Mouse (Mus musculus): Measurements from ENCODE around the gene Daam1. TPM values are rescaled to one million over a fixed set of nuclear protein-coding genes. Genes with fewer than 3 reads are reported as not detected.

The Daam1 gene
- total RNA-seq, 1 experiment from 2014 or later, result 22.3 TPM

- DNase-seq, result peak; percentile 43
These were observed 33.1 kb downstream of the Daam1 start for GRCm38 (mm10) chr12:71863846-71864543.

GRCm38 (mm10) chr12:71864544-71864897 is 33.6 kb downstream of the Daam1 start:
- no peak for DNase-seq

- no peak for DNase-seq
These were observed 35.1 kb downstream of the Daam1 start for GRCm38 (mm10) chr12:71865937-71866336.

GRCm38 (mm10) chr12:71867345-71868240 is 36.7 kb downstream of the Daam1 start:
- DNase-seq, result no peak

- no peak for DNase-seq
These were observed 39.8 kb downstream of the Daam1 start for GRCm38 (mm10) chr12:71870644-71871043.

GRCm38 (mm10) chr12:71872330-71872729 is 41.5 kb downstream of the Daam1 start:
- DNase-seq, result no peak

GRCm38 (mm10) chr12:71874561-71874960 is 43.7 kb downstream of the Daam1 start:
- DNase-seq, result no peak

- no peak for DNase-seq
These were observed 44.1 kb downstream of the Daam1 start for GRCm38 (mm10) chr12:71874984-71875383.

GRCm38 (mm10) chr12:71875761-71876489 is 45.0 kb downstream of the Daam1 start:
- DNase-seq, result no peak

- DNase-seq, result no peak
These were observed 50.1 kb downstream of the Daam1 start for GRCm38 (mm10) chr12:71880987-71881386.

GRCm38 (mm10) chr12:71881477-71881876 is 50.6 kb downstream of the Daam1 start:
- DNase-seq, result no peak

- no peak for DNase-seq
These were observed 52.3 kb downstream of the Daam1 start for GRCm38 (mm10) chr12:71883066-71883711.

GRCm38 (mm10) chr12:71885170-71885574 is 54.3 kb downstream of the Daam1 start:
- peak; percentile 69 for DNase-seq

GRCm38 (mm10) chr12:71885717-71886116 is 54.8 kb downstream of the Daam1 start:
- DNase-seq, result peak; percentile 64

- peak; percentile 48 for DNase-seq
These were observed 55.5 kb downstream of the Daam1 start for GRCm38 (mm10) chr12:71886406-71886805.

GRCm38 (mm10) chr12:71886941-71887340 is 56.1 kb downstream of the Daam1 start:
- DNase-seq, result no peak

- DNase-seq, result peak; percentile 76
These were observed 57.5 kb downstream of the Daam1 start for GRCm38 (mm10) chr12:71888370-71888769.

GRCm38 (mm10) chr12:71889266-71889665 is 58.4 kb downstream of the Daam1 start:
- DNase-seq, result no peak

GRCm38 (mm10) chr12:71890282-71890681 is 59.4 kb downstream of the Daam1 start:
- no peak for DNase-seq

GRCm38 (mm10) chr12:71891729-71892355 is 61.0 kb downstream of the Daam1 start:
- DNase-seq, result no peak

GRCm38 (mm10) chr12:71892996-71893605 is 62.2 kb downstream of the Daam1 start:
- DNase-seq, result no peak
